In genomic region chr5:45474215-45474614, GRCm38 (mm10) we compare ENCODE assay signal across 10 mouse cellular contexts. TPM values are rescaled to one million over a fixed set of nuclear protein-coding genes. Genes with fewer than 3 reads are reported as not detected.
A peak's percentile ranks its signal among the peaks of the same experiment; 100 is the strongest.
DNase-seq lines count a peak whose midpoint lies in the region; ATAC-seq and TF ChIP-seq lines count a peak whose summit lies in the region.
"Had no signal": no experiment of that assay in that cellular context is flagged by ENCODE, and none has a peak within 500 bp of the region (broad histone marks: within the 10 kb centered on the region; RNA-seq: fewer than 3 reads in every experiment).

No protein-coding gene starts in this region.

- in situ Hi-C loops in ES-E14 (cut with MboI; ENCODE audit: low sequenced_read_pairs in 2 of 2, unreplicated experiment in 2 of 2) = loop anchor here in 1 of 2 experiments (10.0 to 25.0 kb wide), 2 partner anchors 191 to 863 kb away; partner anchors contain the start of gene Ncapg

- H3ac ChIP-seq in myocyte (ENCODE audit: control insufficient read depth, insufficient read length) = no peak overlapping the region

- H3K4me3 ChIP-seq in ES-E14 (ENCODE audit: insufficient read depth in 1 of 2, low read depth in 1 of 2, low read length in 2 of 2, poor library complexity in 1 of 2, severe bottlenecking in 1 of 2) (no peak overlapping the region), myocyte (no peak overlapping the region)
- no peak overlapping the region for H3K4me3 ChIP-seq in heart, postnatal 0 days (ENCODE audit: low read depth, low read length)
- H3K4me3 ChIP-seq: embryonic facial prominence, embryonic 13.5 days; liver, embryonic 13.5 days had no signal

- no peaks in the 10 kb centered on the region for H3K4me1 ChIP-seq in ES-E14 (ENCODE audit: control insufficient read depth in 2 of 2, insufficient read depth in 2 of 2, low read length in 2 of 2, poor library complexity in 1 of 2)
- no peaks in the 10 kb centered on the region for H3K4me1 ChIP-seq in heart, postnatal 0 days (ENCODE audit: control insufficient read depth, insufficient read depth)
- H3K4me1 ChIP-seq: liver, embryonic 13.5 days had no signal

- no peaks in the 10 kb centered on the region for H3K27me3 ChIP-seq in heart, postnatal 0 days (ENCODE audit: control insufficient read depth, insufficient read depth, low read length)
- no peaks in the 10 kb centered on the region for H3K27me3 ChIP-seq in myocyte (ENCODE audit: control insufficient read depth, insufficient read depth, insufficient read length)
- H3K27me3 ChIP-seq: liver, embryonic 13.5 days had no signal

- peak; percentile 84 for DNase-seq in layer of hippocampus, adult 11-12 months (ENCODE audit: low spot score)
- no peak for DNase-seq in layer of hippocampus, postnatal 36 days
- DNase-seq in ES-E14 (ENCODE audit: low read depth, low spot score) = peak; percentile 55
- DNase-seq in cerebellum, adult 8-10 months = peak; percentile 46
- DNase-seq in heart, postnatal 0 days (ENCODE audit: low spot score) = peak; percentile 47
- peak; percentile 79 to 84 for DNase-seq in left cerebral cortex, postnatal 14 days (ENCODE audit: low spot score in 2 of 2)
- DNase-seq: liver, embryonic 13.5 days had no signal

- no peak overlapping the region for H3K9ac ChIP-seq in ES-E14 (ENCODE audit: insufficient read depth, low read depth, low read length, poor library complexity, severe bottlenecking)
- H3K9ac ChIP-seq in heart, postnatal 0 days (replicated peaks; ENCODE audit: low read depth, low read length) = no peak overlapping the region
- H3K9ac ChIP-seq: embryonic facial prominence, embryonic 13.5 days; liver, embryonic 13.5 days had no signal

- no peak for TF ChIP-seq POLR2A in myocyte (IDR thresholded peaks at IDR 0.05; ENCODE audit: insufficient read length, low read depth)

- intact Hi-C loops in left cerebral cortex, postnatal 14 days (cut with DNase I) = loop anchor here (5.0 kb wide), 3 partner anchors 58 to 873 kb away; partner anchors contain the start of gene Lcorl

- no peak for ATAC-seq in heart, postnatal 0 days (ENCODE audit: insufficient read depth, low read depth)
- no peak for ATAC-seq in erythroblast, adult 5-6 weeks (replicated peaks; ENCODE audit: low FRiP score, poor library complexity, severe bottlenecking)

- TF ChIP-seq EP300 in heart, postnatal 0 days (IDR thresholded peaks at IDR 0.05; ENCODE audit: low read depth) = no peak

- H3K79me2 ChIP-seq in myocyte (ENCODE audit: control insufficient read depth, insufficient read depth) = no peaks in the 10 kb centered on the region

- 21% methylated on average over 6 of the region's 6 CpGs for WGBS in heart, postnatal 0 days

- H3K9me3 ChIP-seq in ES-E14 (ENCODE audit: control insufficient read depth, insufficient read depth, low read depth, low read length) = no peaks in the 10 kb centered on the region
- H3K9me3 ChIP-seq in heart, postnatal 0 days (replicated peaks; ENCODE audit: control insufficient read depth, low read length) = no peaks in the 10 kb centered on the region
- H3K9me3 ChIP-seq: embryonic facial prominence, embryonic 13.5 days; liver, embryonic 13.5 days had no signal

- TF ChIP-seq CTCF in heart, postnatal 0 days (IDR thresholded peaks at IDR 0.05; ENCODE audit: low read depth) = peak; percentile 79

- no peak overlapping the region for H3K27ac ChIP-seq in ES-E14 (ENCODE audit: insufficient read depth, low read depth, low read length, poor library complexity, severe bottlenecking)
- no peak overlapping the region for H3K27ac ChIP-seq in heart, postnatal 0 days (ENCODE audit: low read depth)
- H3K27ac ChIP-seq: embryonic facial prominence, embryonic 13.5 days; liver, embryonic 13.5 days had no signal

- no peak overlapping the region for H3K4me2 ChIP-seq in heart, postnatal 0 days (ENCODE audit: low read depth, low read length)
- H3K4me2 ChIP-seq in myocyte (ENCODE audit: low read depth) = peak overlapping the region; percentile 77
- H3K4me2 ChIP-seq: embryonic facial prominence, embryonic 13.5 days; liver, embryonic 13.5 days had no signal

- H3K36me3 ChIP-seq in ES-E14 (ENCODE audit: control insufficient read depth, insufficient read depth, low read length, poor library complexity, severe bottlenecking) (no peaks in the 10 kb centered on the region), myocyte (ENCODE audit: control insufficient read depth, insufficient read depth) (no peaks in the 10 kb centered on the region)
- H3K36me3 ChIP-seq in heart, postnatal 0 days (replicated peaks; ENCODE audit: control insufficient read depth, insufficient read depth, low read length) = no peaks in the 10 kb centered on the region
- H3K36me3 ChIP-seq: embryonic facial prominence, embryonic 13.5 days; liver, embryonic 13.5 days had no signal

TF ChIP-seq in ES-E14, 5 proteins besides CTCF, POLR2A, EP300 and RAD21:
- TF ChIP-seq HCFC1 (IDR thresholded peaks at IDR 0.05; ENCODE audit: borderline replicate concordance, insufficient read depth, low read length) (no peak), ZC3H11A (IDR thresholded peaks at IDR 0.05; ENCODE audit: borderline replicate concordance, low read depth, low read length) (peak; percentile 73; the same call in 1 of the 2 replicates)

TF ChIP-seq in myocyte, 11 proteins besides CTCF, POLR2A, EP300 and RAD21:
- TF ChIP-seq MYOD1 (IDR thresholded peaks at IDR 0.05; ENCODE audit: control insufficient read depth in 1 of 3, insufficient read length in 2 of 3, low read depth in 2 of 3) (no peak), E2F4 (IDR thresholded peaks at IDR 0.05; ENCODE audit: insufficient read depth) (no peak), CEBPB (IDR thresholded peaks at IDR 0.05; ENCODE audit: insufficient read depth, poor library complexity, severe bottlenecking) (no peak), TCF12 (IDR thresholded peaks at IDR 0.05; ENCODE audit: insufficient read depth, poor library complexity, severe bottlenecking) (no peak), POLR2AphosphoS2 (IDR thresholded peaks at IDR 0.05; ENCODE audit: insufficient read length, low read depth) (no peak), TCF3 (IDR thresholded peaks at IDR 0.05; ENCODE audit: insufficient read length, low read depth) (no peak), MYOG (IDR thresholded peaks at IDR 0.05; ENCODE audit: control insufficient read depth in 1 of 3, insufficient read depth in 1 of 3, insufficient read length in 2 of 3, low read depth in 2 of 3) (no peak), USF1 (IDR thresholded peaks at IDR 0.05; ENCODE audit: low read depth) (no peak), REST (IDR thresholded peaks at IDR 0.05; ENCODE audit: insufficient read depth, insufficient read length) (no peak), SRF (IDR thresholded peaks at IDR 0.05; ENCODE audit: control insufficient read depth, insufficient read length, low read depth) (no peak), MAX (IDR thresholded peaks at IDR 0.05; ENCODE audit: low read depth) (no peak)
TF ChIP-seq in myocyte: peak in this region for 0.

RNA-seq across cellular contexts. Expression of gene Lap3, which starts 19.0 kb away (rescaled TPM):
- 10 to 100 TPM; 58.7 to 63.4 TPM for total RNA-seq in layer of hippocampus, postnatal 36 days (2021)
- 178 and 192 TPM in 2 replicates for total RNA-seq in ES-E14 (2012; rRNA removed)
- 28.7 and 37.6 TPM in 2 replicates for total RNA-seq in heart, postnatal 0 days (2014; rRNA removed; ENCODE audit: low replicate concordance)
- polyA plus RNA-seq in heart, postnatal 0 days (2015; fragmentation: Nextera tagmentation; extraction: Ambion mirVana) = 56.0 and 57.2 TPM in 2 replicates
- total RNA-seq in left cerebral cortex, postnatal 14 days (2021) = 10 to 100 TPM; 40.0 to 41.9 TPM
- 70.5 TPM for polyA plus RNA-seq in myocyte (2012; fragmentation: generic; extraction: Trizol)
- total RNA-seq in erythroblast, adult 5-6 weeks (2015; ENCODE audit: low replicate concordance) = 12.1 and 15.7 TPM in 2 replicates
- 8.1 and 12.6 TPM in 2 replicates for total RNA-seq in erythroblast, adult 5-6 weeks (2017; ENCODE audit: low replicate concordance)

RNA-seq across cellular contexts. Expression of gene Clrn2, which starts 20.7 kb away (rescaled TPM):
- total RNA-seq in layer of hippocampus, postnatal 36 days (2021) = 1 to 10 TPM in 1 of 2 experiments, under 1 TPM in 1; 0.37 to 1.1 TPM
- not detected in 2 replicates for total RNA-seq in ES-E14 (2012; rRNA removed)
- total RNA-seq in heart, postnatal 0 days (2014; rRNA removed; ENCODE audit: low replicate concordance) = not detected in 2 replicates
- not detected in 2 replicates for polyA plus RNA-seq in heart, postnatal 0 days (2015; fragmentation: Nextera tagmentation; extraction: Ambion mirVana)
- total RNA-seq in left cerebral cortex, postnatal 14 days (2021) = under 1 TPM; 0.74 to 0.90 TPM
- polyA plus RNA-seq in myocyte (2012; fragmentation: generic; extraction: Trizol) = not detected
- not detected in 2 replicates for total RNA-seq in erythroblast, adult 5-6 weeks (2015; ENCODE audit: low replicate concordance)
- total RNA-seq in erythroblast, adult 5-6 weeks (2017; ENCODE audit: low replicate concordance) = not detected in 2 replicates
- polyA plus RNA-seq: embryonic facial prominence, embryonic 13.5 days; liver, embryonic 13.5 days had no signal

RNA-seq across cellular contexts. Expression of gene Qdpr, which starts 24.2 kb away (rescaled TPM):
- total RNA-seq in layer of hippocampus, postnatal 36 days (2021) = 100 to 1,000 TPM; 156 to 169 TPM
- 34.0 and 40.2 TPM in 2 replicates for total RNA-seq in ES-E14 (2012; rRNA removed)
- total RNA-seq in heart, postnatal 0 days (2014; rRNA removed; ENCODE audit: low replicate concordance) = 35.4 and 51.6 TPM in 2 replicates
- 106 and 107 TPM in 2 replicates for polyA plus RNA-seq in heart, postnatal 0 days (2015; fragmentation: Nextera tagmentation; extraction: Ambion mirVana)
- 10 to 100 TPM; 86.2 to 87.9 TPM for total RNA-seq in left cerebral cortex, postnatal 14 days (2021)
- 62.4 TPM for polyA plus RNA-seq in myocyte (2012; fragmentation: generic; extraction: Trizol)
- 9.6 and 22.3 TPM in 2 replicates for total RNA-seq in erythroblast, adult 5-6 weeks (2015; ENCODE audit: low replicate concordance)
- total RNA-seq in erythroblast, adult 5-6 weeks (2017; ENCODE audit: low replicate concordance) = 3.5 and 4.0 TPM in 2 replicates

RNA-seq across cellular contexts. Expression of gene Med28, which starts 45.8 kb away (rescaled TPM):
- 100 to 1,000 TPM; 106 to 112 TPM for total RNA-seq in layer of hippocampus, postnatal 36 days (2021)
- 110 and 122 TPM in 2 replicates for total RNA-seq in ES-E14 (2012; rRNA removed)
- total RNA-seq in heart, postnatal 0 days (2014; rRNA removed; ENCODE audit: low replicate concordance) = 49.6 and 78.3 TPM in 2 replicates
- polyA plus RNA-seq in heart, postnatal 0 days (2015; fragmentation: Nextera tagmentation; extraction: Ambion mirVana) = 136 and 146 TPM in 2 replicates
- total RNA-seq in left cerebral cortex, postnatal 14 days (2021) = 10 to 100 TPM; 79.0 to 83.9 TPM
- 152 TPM for polyA plus RNA-seq in myocyte (2012; fragmentation: generic; extraction: Trizol)
- 10.4 and 30.6 TPM in 2 replicates for total RNA-seq in erythroblast, adult 5-6 weeks (2015; ENCODE audit: low replicate concordance)
- total RNA-seq in erythroblast, adult 5-6 weeks (2017; ENCODE audit: low replicate concordance) = 5.3 and 21.0 TPM in 2 replicates

Comparison
In these comparisons a context has a peak if more than half of its experiments do, and no peak if none do; other contexts are left out.
1. DNase-seq: peak in layer of hippocampus, adult 11-12 months (single experiment), ES-E14 (single experiment), cerebellum, adult 8-10 months (single experiment), heart, postnatal 0 days (single experiment) and left cerebral cortex, postnatal 14 days (2 of 2); none in layer of hippocampus, postnatal 36 days (0 of 2).